Mouse (Mus musculus): Measurements from ENCODE around the gene Wdr95.

DNA sequence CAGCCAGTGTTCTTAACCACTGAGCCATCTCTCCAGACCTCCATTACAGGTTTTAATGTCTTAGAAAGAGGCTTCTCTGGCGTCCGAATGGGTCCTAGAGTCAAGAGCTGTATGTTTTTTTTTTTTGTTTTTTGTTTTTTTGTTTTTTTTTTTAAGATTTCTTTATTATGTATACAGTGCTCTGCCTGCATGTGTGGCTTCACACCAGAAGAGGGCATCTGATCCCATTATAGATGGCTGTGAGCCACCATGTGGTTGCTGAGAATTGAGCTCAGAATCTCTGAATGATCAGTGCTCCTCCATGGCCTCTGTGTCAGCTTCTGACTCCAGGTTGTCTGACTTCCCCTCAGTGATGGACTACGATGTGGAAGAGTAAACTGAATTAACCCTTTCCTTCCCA, 129.5 kb downstream of the Wdr95 start:
- TF ChIP-seq CTCF (IDR thresholded peaks at IDR 0.05 in 2 of 3, conservative IDR thresholded peaks at IDR 0.05 in 1 of 3; ENCODE audit: control insufficient read depth in 1 of 3, insufficient read depth in 1 of 3, low read depth in 2 of 3, low read length in 3 of 3, poor library complexity in 1 of 3, severe bottlenecking in 1 of 3) = peak in 2 of 3 experiments; percentile 20 to 43; a peak in 4 of 6 replicates
- no peak for TF ChIP-seq MAZ (IDR thresholded peaks at IDR 0.05; ENCODE audit: low read depth, low read length)
- no peak for TF ChIP-seq JUND (IDR thresholded peaks at IDR 0.05; ENCODE audit: low read depth, low read length)
- TF ChIP-seq RCOR1 (IDR thresholded peaks at IDR 0.05; ENCODE audit: low read depth, low read length) = no peak
- TF ChIP-seq HCFC1 (IDR thresholded peaks at IDR 0.05; ENCODE audit: low read depth, low read length) = no peak
- no peak for TF ChIP-seq SIN3A (IDR thresholded peaks at IDR 0.05; ENCODE audit: low read length)
- TF ChIP-seq EP300 (IDR thresholded peaks at IDR 0.05; ENCODE audit: low read depth in 1 of 2, low read length in 2 of 2) = no peak
- TF ChIP-seq RAD21 (IDR thresholded peaks at IDR 0.05; ENCODE audit: low read depth, low read length) = no peak
- TF ChIP-seq SMC3 (IDR thresholded peaks at IDR 0.05; ENCODE audit: low read depth, low read length) = no peak
- TF ChIP-seq ETS1 (IDR thresholded peaks at IDR 0.05; ENCODE audit: low read depth, low read length) = no peak
- no peak for TF ChIP-seq BHLHE40 (IDR thresholded peaks at IDR 0.05; ENCODE audit: borderline replicate concordance, low read depth, low read length)
- no peak for TF ChIP-seq POLR2A (IDR thresholded peaks at IDR 0.05; ENCODE audit: control insufficient read depth in 1 of 2, insufficient read depth in 1 of 2, low read depth in 1 of 2, low read length in 2 of 2, poor library complexity in 1 of 2)
- TF ChIP-seq TBP (IDR thresholded peaks at IDR 0.05; ENCODE audit: low read depth, low read length) = no peak
- TF ChIP-seq MAFK (IDR thresholded peaks at IDR 0.05; ENCODE audit: borderline replicate concordance, low read depth, low read length) = no peak

Measured in MEL (cell line).